Mouse (Mus musculus) spleen, adult 2 months (tissue): ENCODE results near the gene Spem1.

ENCODE experiments used
- CTCF ChIP-seq: fragments of 200-500 bp; IDR thresholded peaks from 2 replicates; pipeline ENCODE4 v1.5.1; 2011; ENCODE audit warnings: mild to moderate bottlenecking, inconsistent platforms; ENCODE audit not compliant: insufficient read depth, insufficient read length, insufficient replicate concordance; ENCODE audit errors: extremely low read depth
- POLR2A ChIP-seq: fragments of 200-500 bp; IDR thresholded peaks from 2 replicates; pipeline ENCODE4 v1.6.1; 2011; ENCODE audit warnings: low read depth, low read length, inconsistent platforms

GRCm38 (mm10) chr11:69778258-69778982 is 43.6 kb downstream of the Spem1 start:
- TF ChIP-seq POLR2A: no peak
- TF ChIP-seq CTCF: no peak
